Mouse (Mus musculus): Measurements from ENCODE around the gene Enpp1. TPM values are rescaled to one million over a fixed set of nuclear protein-coding genes. Genes with fewer than 3 reads are reported as not detected.

Enpp1 gene
- polyA plus RNA-seq, 1 experiment, result 0.78 TPM

DNA sequence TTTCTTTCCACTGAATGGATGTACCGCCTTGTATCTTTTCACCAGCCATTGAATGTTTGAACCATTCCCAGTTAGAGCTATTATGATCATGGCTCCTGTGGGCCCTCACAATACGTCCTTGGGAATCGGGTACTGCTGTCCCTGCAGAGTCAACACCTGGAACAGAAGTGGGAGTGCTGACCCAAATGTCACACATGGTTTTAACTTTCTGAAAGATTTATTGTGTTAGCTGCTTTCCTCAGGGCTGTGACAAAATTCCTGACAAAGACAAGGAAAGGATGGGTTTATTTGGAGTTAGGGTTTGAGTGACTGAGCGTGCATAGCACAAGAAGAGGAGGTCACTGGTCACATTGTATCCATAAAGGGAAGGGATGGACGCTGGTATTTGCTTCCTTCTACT is 4.3 kb upstream of the Enpp1 start:
- Histone ChIP-seq H3K4me3 (ENCODE audit: low read depth, low read length) (no peak overlapping the region), H3K9me3 (replicated peaks; ENCODE audit: control insufficient read depth, insufficient read depth, low read length, poor library complexity, severe bottlenecking) (no peaks in the 10 kb centered on the region), H3K27ac (ENCODE audit: insufficient read depth, low read length) (no peak overlapping the region), H3K27me3 (ENCODE audit: control insufficient read depth, insufficient read depth, low read length, poor library complexity, severe bottlenecking) (peaks cover 8% of the 10 kb centered on the region; the same call in 1 of the 2 replicates), H3K4me1 (ENCODE audit: control insufficient read depth, insufficient read depth, low read length) (no peaks in the 10 kb centered on the region), H3K9ac (ENCODE audit: low read depth, poor library complexity, severe bottlenecking) (no peak overlapping the region), H3K36me3 (ENCODE audit: control insufficient read depth, insufficient read depth, low read length, poor library complexity, severe bottlenecking) (no peaks in the 10 kb centered on the region)
- TF ChIP-seq EP300 (IDR thresholded peaks at IDR 0.05; ENCODE audit: insufficient read depth, low read depth, low read length) (no peak), CTCF (IDR thresholded peaks at IDR 0.05; ENCODE audit: low read depth, low read length) (no peak), POLR2A (IDR thresholded peaks at IDR 0.05; ENCODE audit: insufficient read depth, low read length) (no peak)

DNA sequence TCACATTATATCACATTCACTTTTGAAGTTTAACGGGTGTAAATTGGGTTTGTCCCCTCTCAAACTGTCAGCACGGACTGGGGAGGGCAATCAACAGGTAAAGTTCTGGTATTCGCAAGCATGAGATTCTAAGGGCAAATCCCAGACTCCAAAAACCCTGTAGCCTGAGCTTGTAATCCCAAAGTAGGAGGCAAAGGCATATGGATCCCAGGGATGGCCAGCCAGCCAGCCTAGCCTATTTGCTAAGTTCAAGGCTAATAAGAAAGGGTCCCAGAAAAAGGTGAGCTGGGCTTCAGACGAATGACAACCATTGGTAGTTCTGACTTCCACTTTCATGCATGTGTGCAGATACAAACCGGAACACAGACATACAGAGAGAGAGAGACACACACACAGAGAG is 942 bp upstream of the Enpp1 start:
- Histone ChIP-seq H3K9me3 (replicated peaks; ENCODE audit: control insufficient read depth, insufficient read depth, low read length, poor library complexity, severe bottlenecking) (no peaks in the 10 kb centered on the region), H3K9ac (ENCODE audit: low read depth, poor library complexity, severe bottlenecking) (no peak overlapping the region), H3K4me3 (ENCODE audit: low read depth, low read length) (no peak overlapping the region), H3K27ac (ENCODE audit: insufficient read depth, low read length) (no peak overlapping the region), H3K36me3 (ENCODE audit: control insufficient read depth, insufficient read depth, low read length, poor library complexity, severe bottlenecking) (no peaks in the 10 kb centered on the region), H3K4me1 (ENCODE audit: control insufficient read depth, insufficient read depth, low read length) (no peaks in the 10 kb centered on the region), H3K27me3 (ENCODE audit: control insufficient read depth, insufficient read depth, low read length, poor library complexity, severe bottlenecking) (peaks cover 11% of the 10 kb centered on the region)
- TF ChIP-seq POLR2A (IDR thresholded peaks at IDR 0.05; ENCODE audit: insufficient read depth, low read length), result no peak
- no peak for TF ChIP-seq EP300 (IDR thresholded peaks at IDR 0.05; ENCODE audit: insufficient read depth, low read depth, low read length)
- no peak for TF ChIP-seq CTCF (IDR thresholded peaks at IDR 0.05; ENCODE audit: low read depth, low read length)

GRCm38 (mm10) chr10:24712367-24712761 is 405 bp upstream of the Enpp1 start:
- H3K4me3 ChIP-seq (ENCODE audit: low read depth, low read length), result peak overlapping the region; percentile 56
- peak overlapping the region; percentile 56; the same call in 1 of the 2 replicates for H3K9ac ChIP-seq (ENCODE audit: low read depth, poor library complexity, severe bottlenecking)
- no peaks in the 10 kb centered on the region for H3K4me1 ChIP-seq (ENCODE audit: control insufficient read depth, insufficient read depth, low read length)
- H3K27me3 ChIP-seq (ENCODE audit: control insufficient read depth, insufficient read depth, low read length, poor library complexity, severe bottlenecking), result peaks cover 11% of the 10 kb centered on the region
- no peaks in the 10 kb centered on the region for H3K36me3 ChIP-seq (ENCODE audit: control insufficient read depth, insufficient read depth, low read length, poor library complexity, severe bottlenecking)
- no peaks in the 10 kb centered on the region for H3K9me3 ChIP-seq (replicated peaks; ENCODE audit: control insufficient read depth, insufficient read depth, low read length, poor library complexity, severe bottlenecking)
- H3K27ac ChIP-seq (ENCODE audit: insufficient read depth, low read length), result no peak overlapping the region
- TF ChIP-seq CTCF (IDR thresholded peaks at IDR 0.05; ENCODE audit: low read depth, low read length) (no peak), POLR2A (IDR thresholded peaks at IDR 0.05; ENCODE audit: insufficient read depth, low read length) (no peak), EP300 (IDR thresholded peaks at IDR 0.05; ENCODE audit: insufficient read depth, low read depth, low read length) (no peak)

DNA sequence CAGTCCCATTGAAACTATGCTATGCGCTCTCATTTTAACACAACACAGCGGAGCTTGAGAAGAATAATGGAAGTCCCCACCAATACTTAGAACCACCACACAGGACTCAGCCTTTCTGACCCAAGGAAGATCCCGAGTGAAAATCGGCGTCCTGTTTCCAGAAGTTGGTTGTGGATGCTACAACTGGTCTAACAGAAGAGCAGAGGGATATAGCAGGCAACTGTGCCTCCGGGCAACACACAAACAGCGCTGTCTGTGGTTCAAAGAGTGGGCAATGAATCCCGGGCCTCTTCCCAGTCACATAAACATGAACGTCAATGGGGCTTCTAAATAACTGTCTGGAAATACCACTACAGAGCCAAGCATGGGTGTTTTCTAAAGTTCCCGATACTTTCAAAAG is 888 bp downstream of the Enpp1 start:
- H3K27me3 ChIP-seq (ENCODE audit: control insufficient read depth, insufficient read depth, low read length, poor library complexity, severe bottlenecking), result peaks cover 11% of the 10 kb centered on the region
- H3K4me3 ChIP-seq (ENCODE audit: low read depth, low read length), result peak overlapping the region; percentile 56
- H3K36me3 ChIP-seq (ENCODE audit: control insufficient read depth, insufficient read depth, low read length, poor library complexity, severe bottlenecking), result no peaks in the 10 kb centered on the region
- TF ChIP-seq CTCF (IDR thresholded peaks at IDR 0.05; ENCODE audit: low read depth, low read length), result no peak
- TF ChIP-seq POLR2A (IDR thresholded peaks at IDR 0.05; ENCODE audit: insufficient read depth, low read length), result no peak
- no peak for TF ChIP-seq EP300 (IDR thresholded peaks at IDR 0.05; ENCODE audit: insufficient read depth, low read depth, low read length)
- H3K4me1 ChIP-seq (ENCODE audit: control insufficient read depth, insufficient read depth, low read length), result no peaks in the 10 kb centered on the region
- H3K9me3 ChIP-seq (replicated peaks; ENCODE audit: control insufficient read depth, insufficient read depth, low read length, poor library complexity, severe bottlenecking), result no peaks in the 10 kb centered on the region
- peak overlapping the region; percentile 56 for H3K9ac ChIP-seq (ENCODE audit: low read depth, poor library complexity, severe bottlenecking)
- no peak overlapping the region for H3K27ac ChIP-seq (ENCODE audit: insufficient read depth, low read length)

DNA sequence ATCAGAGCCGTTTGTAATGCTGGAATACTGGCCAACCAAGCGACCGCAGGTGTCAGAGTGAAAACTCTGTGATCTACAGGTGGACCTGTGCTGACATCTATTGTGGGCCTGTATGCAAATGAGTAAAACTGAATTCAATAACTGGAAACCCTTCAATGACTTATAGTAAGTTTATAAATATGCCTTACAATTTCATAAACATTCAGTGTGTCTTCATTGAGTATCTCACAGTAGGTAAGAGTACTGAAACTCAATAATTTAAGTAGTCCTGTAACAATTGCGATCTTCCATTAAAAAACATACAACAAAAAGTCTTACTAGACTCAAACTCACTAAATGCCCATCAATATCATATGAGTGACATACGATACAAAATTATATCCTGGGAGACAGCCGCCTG is 1.6 kb downstream of the Enpp1 start:
- TF ChIP-seq CTCF (IDR thresholded peaks at IDR 0.05; ENCODE audit: low read depth, low read length), result no peak
- TF ChIP-seq POLR2A (IDR thresholded peaks at IDR 0.05; ENCODE audit: insufficient read depth, low read length), result no peak
- no peak for TF ChIP-seq EP300 (IDR thresholded peaks at IDR 0.05; ENCODE audit: insufficient read depth, low read depth, low read length)
- peaks cover 11% of the 10 kb centered on the region for H3K27me3 ChIP-seq (ENCODE audit: control insufficient read depth, insufficient read depth, low read length, poor library complexity, severe bottlenecking)

DNA sequence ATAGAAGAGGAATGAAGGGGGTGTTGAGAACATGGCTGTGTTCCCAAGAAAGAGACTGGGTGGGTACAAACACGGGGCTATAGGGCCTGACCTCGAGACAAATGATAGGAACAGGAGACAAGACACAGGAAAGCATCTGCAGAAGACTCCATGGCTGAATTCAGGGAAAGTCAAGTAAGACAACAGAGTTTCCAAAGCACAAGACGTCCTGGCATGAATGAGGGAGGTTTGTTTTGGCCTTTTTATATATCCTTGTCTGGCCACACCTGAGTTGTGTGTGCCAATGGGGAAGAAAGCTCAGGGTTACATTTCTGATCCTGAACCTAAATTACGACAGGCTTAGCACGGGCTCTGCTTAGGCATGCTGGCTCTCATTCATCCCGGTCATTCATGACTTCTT is 4.2 kb downstream of the Enpp1 start:
- Histone ChIP-seq H3K9ac (ENCODE audit: low read depth, poor library complexity, severe bottlenecking) (no peak overlapping the region), H3K9me3 (replicated peaks; ENCODE audit: control insufficient read depth, insufficient read depth, low read length, poor library complexity, severe bottlenecking) (no peaks in the 10 kb centered on the region), H3K36me3 (ENCODE audit: control insufficient read depth, insufficient read depth, low read length, poor library complexity, severe bottlenecking) (no peaks in the 10 kb centered on the region), H3K4me1 (ENCODE audit: control insufficient read depth, insufficient read depth, low read length) (no peaks in the 10 kb centered on the region), H3K4me3 (ENCODE audit: low read depth, low read length) (no peak overlapping the region), H3K27ac (ENCODE audit: insufficient read depth, low read length) (no peak overlapping the region), H3K27me3 (ENCODE audit: control insufficient read depth, insufficient read depth, low read length, poor library complexity, severe bottlenecking) (peaks cover 9% of the 10 kb centered on the region)
- TF ChIP-seq EP300 (IDR thresholded peaks at IDR 0.05; ENCODE audit: insufficient read depth, low read depth, low read length), result no peak
- no peak for TF ChIP-seq POLR2A (IDR thresholded peaks at IDR 0.05; ENCODE audit: insufficient read depth, low read length)
- TF ChIP-seq CTCF (IDR thresholded peaks at IDR 0.05; ENCODE audit: low read depth, low read length), result no peak

More for the DNA sequence above, 1.6 kb downstream of the Enpp1 start:
- H3K27ac ChIP-seq (ENCODE audit: insufficient read depth, low read length), result no peak overlapping the region
- H3K4me3 ChIP-seq (ENCODE audit: low read depth, low read length), result no peak overlapping the region
- H3K36me3 ChIP-seq (ENCODE audit: control insufficient read depth, insufficient read depth, low read length, poor library complexity, severe bottlenecking), result no peaks in the 10 kb centered on the region
- H3K9ac ChIP-seq (ENCODE audit: low read depth, poor library complexity, severe bottlenecking), result no peak overlapping the region
- no peaks in the 10 kb centered on the region for H3K9me3 ChIP-seq (replicated peaks; ENCODE audit: control insufficient read depth, insufficient read depth, low read length, poor library complexity, severe bottlenecking)
- no peaks in the 10 kb centered on the region for H3K4me1 ChIP-seq (ENCODE audit: control insufficient read depth, insufficient read depth, low read length)

Data from ES-Bruce4 (cell line).